Mouse (Mus musculus): Measurements from ENCODE around the gene Cnr1.

The Cnr1 gene

GRCm38 (mm10) chr4:33924234-33924888 is at the start of gene Cnr1:
TSS of gene Cnr1 (plus strand) at chr4:33924593.
- DNase-seq, result peak; percentile 68

GRCm38 (mm10) chr4:33879944-33880343 is 44.4 kb upstream of the Cnr1 start:
- no peak for DNase-seq

DNA sequence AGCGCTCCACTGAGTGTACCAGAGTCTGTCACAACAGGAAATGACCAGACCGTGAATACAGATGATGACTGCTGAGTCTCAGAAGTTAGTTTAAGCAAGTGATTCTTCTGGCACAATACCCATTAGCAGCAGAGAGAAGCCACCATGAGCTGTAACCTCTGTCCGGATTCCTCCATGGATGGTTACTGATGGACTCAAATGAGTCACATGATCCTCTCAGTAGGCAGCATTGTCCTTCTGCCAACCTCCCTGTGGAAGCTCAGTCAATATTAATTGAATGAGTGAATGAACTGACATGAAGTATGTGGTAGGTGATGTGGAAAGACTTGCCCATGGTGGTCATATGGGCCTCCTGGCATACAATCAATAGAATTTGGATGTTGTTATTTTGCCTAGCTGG is 38.4 kb upstream of the Cnr1 start:
- no peak for DNase-seq

- DNase-seq, result no peak
Measured at GRCm38 (mm10) chr4:33889976-33890375, 34.4 kb upstream of the Cnr1 start.

DNA sequence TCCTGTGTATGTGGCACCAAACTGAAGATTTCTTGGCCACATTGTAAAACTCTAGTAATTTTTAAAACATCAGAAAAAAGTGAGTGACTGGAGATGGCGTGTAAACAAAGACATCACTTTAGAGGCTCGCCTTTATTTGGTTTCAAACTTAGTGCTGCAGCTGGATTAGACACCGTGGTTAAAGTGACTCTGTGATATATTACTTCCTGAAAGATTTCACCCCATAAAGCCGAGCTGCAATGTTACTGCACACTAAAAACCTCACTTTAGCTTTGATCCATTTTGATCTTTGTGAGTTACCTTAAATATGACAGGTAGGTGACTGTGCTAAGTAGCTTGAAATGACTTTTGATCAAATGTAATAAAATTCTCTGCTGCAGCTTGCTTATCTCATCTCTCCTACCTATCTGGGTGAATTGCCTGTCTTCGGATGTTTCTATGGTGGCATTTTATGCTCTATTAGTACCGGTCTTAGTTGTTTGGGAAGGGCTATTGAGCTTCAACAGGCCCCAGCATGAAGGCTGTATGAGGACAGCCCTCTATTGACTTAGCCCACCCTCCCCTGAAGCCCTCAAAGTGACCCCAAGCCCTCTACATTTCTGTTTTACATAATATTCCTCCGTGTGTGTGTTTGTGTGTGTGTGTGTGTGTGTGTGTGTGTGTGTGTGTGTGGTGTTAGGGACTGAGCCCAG is 32.1 kb upstream of the Cnr1 start:
- DNase-seq, result no peak

- DNase-seq, result peak; percentile 71
Measured at GRCm38 (mm10) chr4:33893841-33894240, 30.6 kb upstream of the Cnr1 start.

- DNase-seq, result no peak
Measured at GRCm38 (mm10) chr4:33895046-33895445, 29.3 kb upstream of the Cnr1 start.

- no peak for DNase-seq
Measured at GRCm38 (mm10) chr4:33895491-33895890, 28.9 kb upstream of the Cnr1 start.

GRCm38 (mm10) chr4:33901659-33902058 is 22.7 kb upstream of the Cnr1 start:
- no peak for DNase-seq

- no peak for DNase-seq
Measured at GRCm38 (mm10) chr4:33903812-33904340, 20.5 kb upstream of the Cnr1 start.

- no peak for DNase-seq
Measured at GRCm38 (mm10) chr4:33904826-33905225, 19.6 kb upstream of the Cnr1 start.

DNA sequence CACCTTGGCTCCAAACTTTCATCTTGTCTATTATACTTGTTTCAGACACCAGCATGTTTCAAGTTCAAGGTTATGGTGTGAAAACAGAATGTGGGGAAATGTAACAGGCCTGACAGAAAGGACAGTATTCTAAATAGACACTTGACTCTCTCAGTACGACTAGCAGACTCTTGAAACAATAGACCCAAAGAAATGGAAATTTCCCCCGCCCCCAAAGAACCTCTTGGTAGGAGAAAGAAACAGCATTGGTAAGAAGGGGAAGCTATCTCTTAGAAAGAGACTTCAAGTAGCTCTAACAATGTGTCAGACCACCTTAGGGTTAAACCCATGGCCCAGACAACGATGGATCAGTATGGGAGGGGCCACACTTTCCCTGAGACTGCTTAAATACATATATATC is 15.6 kb upstream of the Cnr1 start:
- no peak for DNase-seq

GRCm38 (mm10) chr4:33915730-33916129 is 8.7 kb upstream of the Cnr1 start:
- DNase-seq, result no peak

- DNase-seq, result no peak
Measured at GRCm38 (mm10) chr4:33920807-33921206, 3.6 kb upstream of the Cnr1 start.

DNA sequence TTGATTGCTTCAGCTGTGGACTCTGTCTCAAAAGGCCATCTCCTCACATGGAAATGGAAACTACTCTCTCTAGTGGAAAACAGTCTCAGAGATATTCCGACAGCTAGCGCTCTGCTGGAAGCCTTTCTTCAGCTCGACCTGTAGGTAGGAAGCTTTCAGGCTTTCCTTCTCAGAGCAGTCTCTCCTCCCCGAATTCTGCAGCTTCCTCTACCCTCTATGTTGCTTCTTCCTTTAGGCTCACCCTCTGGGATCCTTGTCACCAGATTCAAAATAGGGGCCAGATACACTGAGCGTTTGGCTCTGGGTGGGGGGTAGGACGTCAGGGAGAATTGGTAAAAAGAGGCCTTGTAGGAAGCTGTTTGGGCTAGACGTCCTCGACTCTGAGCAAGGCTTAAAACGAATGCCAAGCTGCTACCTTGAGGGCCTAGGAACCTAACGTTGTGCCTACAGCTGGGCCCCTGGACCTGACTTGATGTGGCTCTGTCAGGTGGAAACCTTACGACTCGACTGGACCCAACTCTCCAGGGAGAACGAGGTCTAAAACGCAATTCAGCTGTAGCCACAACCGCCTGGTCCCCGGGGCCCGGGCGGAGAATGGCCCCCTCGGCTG is 1.1 kb upstream of the Cnr1 start:
- no peak for DNase-seq

GRCm38 (mm10) chr4:33923761-33924233 is 596 bp upstream of the Cnr1 start:
- peak; percentile 46 for DNase-seq

- DNase-seq, result no peak
Measured at GRCm38 (mm10) chr4:33924889-33925245, 474 bp downstream of the Cnr1 start.

- no peak for DNase-seq
Measured at GRCm38 (mm10) chr4:33925489-33925888, 1.1 kb downstream of the Cnr1 start.

- DNase-seq, result no peak
Measured at GRCm38 (mm10) chr4:33926010-33926409, 1.6 kb downstream of the Cnr1 start.

- DNase-seq, result no peak
Measured at GRCm38 (mm10) chr4:33926730-33927263, 2.4 kb downstream of the Cnr1 start.

DNA sequence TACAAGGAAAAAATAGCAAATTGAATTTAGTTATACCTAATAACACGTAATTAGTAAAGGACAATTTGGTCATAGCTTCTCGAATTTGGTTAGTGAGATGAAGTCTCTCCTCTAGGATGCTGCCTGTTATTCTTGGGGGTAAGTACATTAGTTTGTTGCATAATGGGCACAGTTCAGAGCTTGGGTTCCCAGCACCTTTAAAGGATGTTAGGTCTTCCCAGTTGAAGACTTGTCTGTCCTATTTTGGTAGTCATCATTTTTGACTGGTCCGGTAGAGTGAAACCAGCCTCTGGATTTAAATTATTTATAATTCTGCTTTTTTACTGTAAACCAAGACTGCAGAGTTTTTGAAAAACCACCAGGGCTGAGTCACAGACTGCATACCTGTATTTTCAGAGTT is 3.3 kb downstream of the Cnr1 start:
- DNase-seq, result no peak

- no peak for DNase-seq
Measured at GRCm38 (mm10) chr4:33928450-33928849, 4.1 kb downstream of the Cnr1 start.

- no peak for DNase-seq
Measured at GRCm38 (mm10) chr4:33931347-33931746, 7.0 kb downstream of the Cnr1 start.

- DNase-seq, result no peak
Measured at GRCm38 (mm10) chr4:33941557-33941956, 17.2 kb downstream of the Cnr1 start.

Measured in right cerebral cortex, postnatal 14 days (tissue).